Mouse (Mus musculus): Measurements from ENCODE around the gene Inmt. TPM values are rescaled to one million over a fixed set of nuclear protein-coding genes. Genes with fewer than 3 reads are reported as not detected.
A peak's percentile ranks its signal among the peaks of the same experiment; 100 is the strongest.

Inmt gene
- total RNA-seq, 2 experiments from 2014 or later: 1.6 to 2.3 TPM

GRCm38 (mm10) chr6:55171638-55172037 lies 3.2 kb downstream of the Inmt start:
- peak in 1 of 2 experiments; percentile 9 for DNase-seq (ENCODE audit: low spot score in 2 of 2)

GRCm38 (mm10) chr6:55169818-55170217 lies 5.0 kb downstream of the Inmt start:
- no peak for DNase-seq (ENCODE audit: low spot score in 2 of 2)

- DNase-seq (ENCODE audit: low spot score in 2 of 2): peak; percentile 73 to 76
Observed at GRCm38 (mm10) chr6:55166777-55167463, 7.9 kb downstream of the Inmt start.

GRCm38 (mm10) chr6:55163046-55163584 lies 11.7 kb downstream of the Inmt start:
- no peak for DNase-seq (ENCODE audit: low spot score in 2 of 2)

GRCm38 (mm10) chr6:55161311-55161761 lies 13.5 kb downstream of the Inmt start:
- peak; percentile 76 to 78 for DNase-seq (ENCODE audit: low spot score in 2 of 2)

GRCm38 (mm10) chr6:55159256-55159655 lies 15.6 kb downstream of the Inmt start:
- DNase-seq (ENCODE audit: low spot score in 2 of 2): no peak

GRCm38 (mm10) chr6:55152226-55152625 lies 22.6 kb downstream of the Inmt start:
- DNase-seq (ENCODE audit: low spot score in 2 of 2): peak; percentile 4 to 9

- DNase-seq (ENCODE audit: low spot score in 2 of 2): no peak
Observed at GRCm38 (mm10) chr6:55146138-55146537, 28.7 kb downstream of the Inmt start.

- no peak for DNase-seq (ENCODE audit: low spot score in 2 of 2)
Observed at GRCm38 (mm10) chr6:55145285-55145684, 29.6 kb downstream of the Inmt start.

- no peak for DNase-seq (ENCODE audit: low spot score in 2 of 2)
Observed at GRCm38 (mm10) chr6:55138343-55138742, 36.5 kb downstream of the Inmt start.

- no peak for DNase-seq (ENCODE audit: low spot score in 2 of 2)
Observed at GRCm38 (mm10) chr6:55133425-55133824, 41.4 kb downstream of the Inmt start.

- DNase-seq (ENCODE audit: low spot score in 2 of 2): no peak
Observed at GRCm38 (mm10) chr6:55132794-55133193, 42.0 kb downstream of the Inmt start, which contains the start of gene Crhr2. TSS of gene Crhr2 (minus strand) at chr6:55133016.

- DNase-seq (ENCODE audit: low spot score in 2 of 2): no peak
Observed at GRCm38 (mm10) chr6:55131301-55131700, 43.5 kb downstream of the Inmt start.

- no peak for DNase-seq (ENCODE audit: low spot score in 2 of 2)
Observed at GRCm38 (mm10) chr6:55130631-55131030, 44.2 kb downstream of the Inmt start.

GRCm38 (mm10) chr6:55128391-55128790 lies 46.5 kb downstream of the Inmt start:
- DNase-seq (ENCODE audit: low spot score in 2 of 2): no peak

- DNase-seq (ENCODE audit: low spot score in 2 of 2): no peak
Observed at GRCm38 (mm10) chr6:55126576-55126975, 48.3 kb downstream of the Inmt start.

- no peak for DNase-seq (ENCODE audit: low spot score in 2 of 2)
Observed at GRCm38 (mm10) chr6:55123056-55123455, 51.8 kb downstream of the Inmt start.

Other genes starting within 250 kb of the Inmt start
- 1 to 10 TPM; 2.6 to 4.3 TPM for gene Nod1, start 202.4 kb downstream of the Inmt start, total RNA-seq (2021)
- 10 to 100 TPM; 26.6 to 28.9 TPM for gene Ggct, start 182.1 kb downstream of the Inmt start, total RNA-seq (2021)
- 100 to 1,000 TPM; 138 to 155 TPM for gene Gars, start 137.0 kb downstream of the Inmt start, total RNA-seq (2021)
- 1 to 10 TPM; 2.9 to 3.2 TPM for gene Crhr2, start 42.0 kb downstream of the Inmt start, total RNA-seq (2021)
- 1 to 10 TPM; 8.8 to 8.9 TPM for gene Mindy4, start 28.3 kb upstream of the Inmt start, total RNA-seq (2021)
- gene Aqp1, start 161.4 kb upstream of the Inmt start, total RNA-seq (2021): under 1 TPM; 0.37 to 0.40 TPM
- gene Ghrhr, start 201.3 kb upstream of the Inmt start, total RNA-seq (2021): not detected